Mouse (Mus musculus) yolk sac, embryonic 10.5 days (tissue): ENCODE data around the gene Spata5.
"Not testable (repeated sequence)": the region's sequence is repeated elsewhere in the genome, so short reads cannot be mapped to it uniquely, and the experiment has no call there.

Experiments used
- DNase-seq: peaks from one replicate; pipeline ENCODE4 v3.0.0-alpha.2; 2017; ENCODE audit warnings: low spot score

Gene Spata5

GRCm38 (mm10) chr3:37569661-37570566 is 150.2 kb downstream of the Spata5 start:
- no peak for DNase-seq

GRCm38 (mm10) chr3:37571633-37572032 is 151.9 kb downstream of the Spata5 start:
- DNase-seq = no peak

GRCm38 (mm10) chr3:37572066-37572465 is 152.4 kb downstream of the Spata5 start:
- no peak for DNase-seq

- no peak for DNase-seq
These were observed 157.1 kb downstream of the Spata5 start for GRCm38 (mm10) chr3:37576840-37577239.

GRCm38 (mm10) chr3:37577706-37578105 is 158.0 kb downstream of the Spata5 start:
- no peak for DNase-seq

GRCm38 (mm10) chr3:37584576-37584975 is 164.9 kb downstream of the Spata5 start:
- no peak for DNase-seq

- peak; percentile 34 for DNase-seq
These were observed 166.5 kb downstream of the Spata5 start for GRCm38 (mm10) chr3:37585967-37586730.

- no peak for DNase-seq
These were observed 167.3 kb downstream of the Spata5 start for GRCm38 (mm10) chr3:37586731-37587578.

- no peak for DNase-seq
These were observed 176.0 kb downstream of the Spata5 start for GRCm38 (mm10) chr3:37595721-37596120.

GRCm38 (mm10) chr3:37596519-37596918 is 176.8 kb downstream of the Spata5 start:
- no peak for DNase-seq

- peak; percentile 75 for DNase-seq
These were observed 177.5 kb downstream of the Spata5 start for GRCm38 (mm10) chr3:37597200-37597599.

- DNase-seq = not testable (repeated sequence)
These were observed 179.9 kb downstream of the Spata5 start for GRCm38 (mm10) chr3:37599641-37600040.

GRCm38 (mm10) chr3:37602356-37602755 is 182.7 kb downstream of the Spata5 start:
- no peak for DNase-seq

- no peak for DNase-seq
These were observed 183.2 kb downstream of the Spata5 start for GRCm38 (mm10) chr3:37602890-37603289.

- no peak for DNase-seq
These were observed 183.8 kb downstream of the Spata5 start for GRCm38 (mm10) chr3:37603541-37603940.

- DNase-seq = no peak
These were observed 185.5 kb downstream of the Spata5 start for GRCm38 (mm10) chr3:37604976-37605875.

GRCm38 (mm10) chr3:37605876-37606238 is 186.2 kb downstream of the Spata5 start:
- DNase-seq = no peak

GRCm38 (mm10) chr3:37608926-37609325 is 189.2 kb downstream of the Spata5 start:
- no peak for DNase-seq

- DNase-seq = no peak
These were observed 191.0 kb downstream of the Spata5 start for GRCm38 (mm10) chr3:37610670-37611069.

- DNase-seq = no peak
These were observed 194.0 kb downstream of the Spata5 start for GRCm38 (mm10) chr3:37613722-37614121.
